Comparison of ENCODE assay signal across 10 mouse cellular contexts in genomic region chr6:135089786-135090185, GRCm38 (mm10). TPM values are rescaled to one million over a fixed set of nuclear protein-coding genes. Genes with fewer than 3 reads are reported as not detected.
A peak's percentile ranks its signal among the peaks of the same experiment; 100 is the strongest.
DNase-seq lines count a peak whose midpoint lies in the region; ATAC-seq lines count a peak whose summit lies in the region.
"Had no signal": no experiment of that assay in that cellular context is flagged by ENCODE, and none has a peak within 500 bp of the region (broad histone marks: within the 10 kb centered on the region; RNA-seq: fewer than 3 reads in every experiment).

No protein-coding gene starts in this region.

- no peaks in the 10 kb centered on the region for H3K27me3 ChIP-seq in midbrain, embryonic 11.5 days (ENCODE audit: control insufficient read depth, insufficient read depth, low read length)

- no peak overlapping the region for H3K4me2 ChIP-seq in midbrain, embryonic 11.5 days
- H3K4me2 ChIP-seq: midbrain, embryonic 15.5 days had no signal

- no peaks in the 10 kb centered on the region for H3K9me3 ChIP-seq in midbrain, embryonic 11.5 days (ENCODE audit: control insufficient read depth, low read length)
- H3K9me3 ChIP-seq: midbrain, embryonic 15.5 days had no signal

- no peaks in the 10 kb centered on the region for H3K36me3 ChIP-seq in midbrain, embryonic 11.5 days (ENCODE audit: control insufficient read depth, insufficient read depth, low read length)
- H3K36me3 ChIP-seq: midbrain, embryonic 15.5 days had no signal

- no peaks in the 10 kb centered on the region for H3K4me1 ChIP-seq in midbrain, embryonic 11.5 days (ENCODE audit: control insufficient read depth, insufficient read depth, low read length)

- no peak for ATAC-seq in midbrain, embryonic 11.5 days (ENCODE audit: low FRiP score)
- ATAC-seq: midbrain, embryonic 15.5 days had no signal

- 20% methylated on average over 8 of the region's 8 CpGs for WGBS in midbrain, embryonic 11.5 days

- no peak overlapping the region for H3K27ac ChIP-seq in midbrain, embryonic 11.5 days (ENCODE audit: low read depth, low read length)
- H3K27ac ChIP-seq: midbrain, embryonic 15.5 days had no signal

- H3K9ac ChIP-seq in midbrain, embryonic 11.5 days (ENCODE audit: low read length): no peak overlapping the region
- H3K9ac ChIP-seq: midbrain, embryonic 15.5 days had no signal

- no peak overlapping the region for H3K4me3 ChIP-seq in midbrain, embryonic 11.5 days (ENCODE audit: low read depth, low read length)
- H3K4me3 ChIP-seq: midbrain, embryonic 15.5 days had no signal

- intact Hi-C loops in left cerebral cortex, postnatal 25 days (cut with DNase I): loop anchor here (5.0 kb wide), 4 partner anchors 143 to 298 kb away; no protein-coding TSS in a partner anchor

- peak; percentile 61 for DNase-seq in kidney, postnatal 10 days
- DNase-seq in kidney, postnatal 14 days: no peak
- peak; percentile 71 for DNase-seq in NIH3T3 (ENCODE audit: low read depth)
- DNase-seq in embryo, embryonic 10.5 days (ENCODE audit: low spot score): peak; percentile 39
- DNase-seq in left cerebral cortex, postnatal 25 days (ENCODE audit: low spot score in 2 of 2): peak; percentile 27 to 63
- no peak for DNase-seq in spleen, postnatal 10 days (ENCODE audit: low spot score in 2 of 2)
- no peak for DNase-seq in midbrain, embryonic 11.5 days (ENCODE audit: low spot score, missing footprints)
- DNase-seq: cerebellum, adult 11-12 months had no signal

RNA-seq across cellular contexts. Expression of gene Gprc5a, which starts 24.3 kb away (rescaled TPM):
- total RNA-seq in left cerebral cortex, postnatal 25 days (2021): under 1 TPM; 0.37 to 0.39 TPM
- polyA plus RNA-seq in midbrain, embryonic 11.5 days (2014; fragmentation: Nextera tagmentation; extraction: Ambion mirVana): 2.8 and 3.0 TPM in 2 replicates
- total RNA-seq: liver, adult 2 months had no signal

RNA-seq across cellular contexts. Expression of gene Gprc5d, which starts 28.3 kb away (rescaled TPM):
- not detected for total RNA-seq in left cerebral cortex, postnatal 25 days (2021)
- polyA plus RNA-seq in midbrain, embryonic 11.5 days (2014; fragmentation: Nextera tagmentation; extraction: Ambion mirVana): not detected in 2 replicates
- total RNA-seq: liver, adult 2 months had no signal
- polyA plus RNA-seq: midbrain, embryonic 15.5 days had no signal

Comparison
In these comparisons a context has a peak if more than half of its experiments do, and no peak if none do; other contexts are left out.
1. DNase-seq: peak in kidney, postnatal 10 days (single experiment), NIH3T3 (single experiment), embryo, embryonic 10.5 days (single experiment) and left cerebral cortex, postnatal 25 days (2 of 2); none in kidney, postnatal 14 days (single experiment), spleen, postnatal 10 days (0 of 2) and midbrain, embryonic 11.5 days (single experiment).